Comparison of ENCODE assay signal across 9 mouse cellular contexts in genomic region chr5:134332743-134333142, GRCm38 (mm10). TPM values are rescaled to one million over a fixed set of nuclear protein-coding genes. Genes with fewer than 3 reads are reported as not detected.
DNase-seq lines count a peak whose midpoint lies in the region; ATAC-seq and TF ChIP-seq lines count a peak whose summit lies in the region.
"Had no signal": no experiment of that assay in that cellular context is flagged by ENCODE, and none has a peak within 500 bp of the region (broad histone marks: within the 10 kb centered on the region; RNA-seq: fewer than 3 reads in every experiment).

No protein-coding gene starts in this region.

- no peaks in the 10 kb centered on the region for H3K27me3 ChIP-seq in intestine, embryonic 15.5 days (replicated peaks)
- H3K27me3 ChIP-seq in intestine, postnatal 0 days (replicated peaks; ENCODE audit: control insufficient read depth, insufficient read depth, low read length) = no peaks in the 10 kb centered on the region
- no peaks in the 10 kb centered on the region for H3K27me3 ChIP-seq in thymus, adult 2 months (ENCODE audit: control insufficient read depth, insufficient read depth, low read length)
- H3K27me3 ChIP-seq in neural tube, embryonic 15.5 days (replicated peaks) = no peaks in the 10 kb centered on the region

- no peak overlapping the region for H3K9ac ChIP-seq in intestine, embryonic 15.5 days
- no peak overlapping the region for H3K9ac ChIP-seq in intestine, postnatal 0 days (ENCODE audit: low read depth, low read length)
- H3K9ac ChIP-seq in neural tube, embryonic 15.5 days (replicated peaks) = no peak overlapping the region
- H3K9ac ChIP-seq: liver, postnatal 0 days had no signal

- no peak overlapping the region for H3K27ac ChIP-seq in intestine, embryonic 15.5 days
- no peak overlapping the region for H3K27ac ChIP-seq in intestine, postnatal 0 days (ENCODE audit: low read depth, low read length)
- peak overlapping the region; percentile 55 for H3K27ac ChIP-seq in thymus, adult 2 months (ENCODE audit: control insufficient read depth, insufficient read depth, low read length)
- H3K27ac ChIP-seq in neural tube, embryonic 15.5 days (replicated peaks) = no peak overlapping the region

- no peaks in the 10 kb centered on the region for H3K9me3 ChIP-seq in intestine, embryonic 15.5 days
- no peaks in the 10 kb centered on the region for H3K9me3 ChIP-seq in intestine, postnatal 0 days (ENCODE audit: control insufficient read depth)
- no peaks in the 10 kb centered on the region for H3K9me3 ChIP-seq in neural tube, embryonic 15.5 days (replicated peaks)

- DNase-seq in brain, embryonic 14.5 days (ENCODE audit: low read depth) = peak; percentile 54
- peak; percentile 47 for DNase-seq in kidney, postnatal 14 days
- peak; percentile 59 for DNase-seq in thymus, adult 2 months
- no peak for DNase-seq in right cerebral cortex, adult 2 months (ENCODE audit: low spot score in 2 of 2)
- DNase-seq in right cerebral cortex, postnatal 10 days (ENCODE audit: low spot score in 2 of 2) = no peak
- DNase-seq: liver, postnatal 0 days had no signal

- no peak overlapping the region for H3K4me2 ChIP-seq in intestine, embryonic 15.5 days (replicated peaks)
- no peak overlapping the region for H3K4me2 ChIP-seq in intestine, postnatal 0 days (replicated peaks; ENCODE audit: low read depth)
- H3K4me2 ChIP-seq in neural tube, embryonic 15.5 days = no peak overlapping the region

- TF ChIP-seq POLR2A in brain, embryonic 14.5 days (IDR thresholded peaks at IDR 0.05; ENCODE audit: borderline replicate concordance, extremely low read depth, insufficient read depth, insufficient read length, poor library complexity, severe bottlenecking) = no peak
- no peak for TF ChIP-seq POLR2A in thymus, adult 2 months (IDR thresholded peaks at IDR 0.05; ENCODE audit: control insufficient read depth, extremely low read depth, insufficient read depth, low read length, poor library complexity)

- H3K36me3 ChIP-seq in intestine, embryonic 15.5 days = no peaks in the 10 kb centered on the region
- H3K36me3 ChIP-seq in intestine, postnatal 0 days (ENCODE audit: control insufficient read depth, insufficient read depth) = no peaks in the 10 kb centered on the region
- no peaks in the 10 kb centered on the region for H3K36me3 ChIP-seq in thymus, adult 2 months (ENCODE audit: control insufficient read depth, insufficient read depth, low read length)
- H3K36me3 ChIP-seq in neural tube, embryonic 15.5 days = no peaks in the 10 kb centered on the region

- ATAC-seq in intestine, embryonic 15.5 days = peak; percentile 44
- ATAC-seq in intestine, postnatal 0 days = no peak
- no peak for ATAC-seq in neural tube, embryonic 15.5 days (ENCODE audit: low FRiP score)
- ATAC-seq: liver, postnatal 0 days had no signal

- no peak for TF ChIP-seq CTCF in intestine, postnatal 0 days (IDR thresholded peaks at IDR 0.05; ENCODE audit: low read depth)
- no peak for TF ChIP-seq CTCF in brain, embryonic 14.5 days (IDR thresholded peaks at IDR 0.05; ENCODE audit: borderline replicate concordance, extremely low read depth, insufficient read depth, insufficient read length)
- 0 out of 2 replicates have a peak, but pooled peaks have one; percentile 17 for TF ChIP-seq CTCF in thymus, adult 2 months (IDR thresholded peaks at IDR 0.05; ENCODE audit: borderline replicate concordance, control insufficient read depth, extremely low read depth, insufficient read depth, low read length, poor library complexity)

- no peak overlapping the region for H3K4me3 ChIP-seq in intestine, embryonic 15.5 days (replicated peaks)
- no peak overlapping the region for H3K4me3 ChIP-seq in intestine, postnatal 0 days (ENCODE audit: low read depth, low read length)
- H3K4me3 ChIP-seq in thymus, adult 2 months (ENCODE audit: control insufficient read depth, insufficient read depth, low read length) = no peak overlapping the region
- no peak overlapping the region for H3K4me3 ChIP-seq in neural tube, embryonic 15.5 days (replicated peaks)

- WGBS in intestine, embryonic 15.5 days = 44% methylated on average over 8 of the region's 8 CpGs
- 42% methylated on average over 8 of the region's 8 CpGs for WGBS in intestine, postnatal 0 days
- WGBS in thymus, adult 2 months = 8% methylated on average over 8 of the region's 8 CpGs
- WGBS in neural tube, embryonic 15.5 days = 42% methylated on average over 8 of the region's 8 CpGs

- H3K4me1 ChIP-seq in intestine, embryonic 15.5 days (replicated peaks) = peaks cover 7% of the 10 kb centered on the region; the same call in 1 of the 2 replicates
- H3K4me1 ChIP-seq in intestine, postnatal 0 days (replicated peaks; ENCODE audit: control insufficient read depth, insufficient read depth, low read length) = no peaks in the 10 kb centered on the region
- H3K4me1 ChIP-seq in thymus, adult 2 months (replicated peaks; ENCODE audit: control insufficient read depth, insufficient read depth, low read length) = peaks cover 25% of the 10 kb centered on the region
- H3K4me1 ChIP-seq in neural tube, embryonic 15.5 days = 0 out of 2 replicates have a peak, but pooled peaks cover 3% of the 10 kb centered on the region

RNA-seq across cellular contexts. Expression of gene Gtf2i, which starts 18.2 kb away (rescaled TPM):
- 125 and 137 TPM in 2 replicates for polyA plus RNA-seq in intestine, embryonic 15.5 days (2015; fragmentation: Nextera tagmentation; extraction: Ambion mirVana)
- 53.4 and 62.6 TPM in 2 replicates for polyA plus RNA-seq in intestine, postnatal 0 days (2015; fragmentation: Nextera tagmentation; extraction: Ambion mirVana)
- 156 and 196 TPM in 2 replicates for polyA plus RNA-seq in brain, embryonic 14.5 days (2012; rRNA removed)
- polyA plus RNA-seq in thymus, adult 2 months (2012; rRNA removed) = 131 and 136 TPM in 2 replicates
- polyA plus RNA-seq in neural tube, embryonic 15.5 days (2015; fragmentation: Nextera tagmentation; extraction: Ambion mirVana) = 136 and 143 TPM in 2 replicates

Comparison
In these comparisons a context has a peak if more than half of its experiments do, and no peak if none do; other contexts are left out.
1. DNase-seq: peak in brain, embryonic 14.5 days (single experiment), kidney, postnatal 14 days (single experiment) and thymus, adult 2 months (single experiment); none in right cerebral cortex, adult 2 months (0 of 2) and right cerebral cortex, postnatal 10 days (0 of 2).